Mouse (Mus musculus) midbrain, embryonic 13.5 days (tissue): Measurements from ENCODE around the gene Heph. TPM values are rescaled to one million over a fixed set of nuclear protein-coding genes. Genes with fewer than 3 reads are reported as not detected.
"Not testable (repeated sequence)": the region's sequence is repeated elsewhere in the genome, so short reads cannot be mapped to it uniquely, and the experiment has no call there.

ENCODE experiments used
- ATAC-seq: fragments of 200-750 bp; cut with Nextera tagmentation; 2 replicates; pipeline ENCODE4 v1.8.0; 2017; ENCODE audit warnings: mild to moderate bottlenecking, moderate TSS enrichment, moderate library complexity
- H3K27ac ChIP-seq: fragments of 300-500 bp; sonication (generic); 2 replicates; pipeline ENCODE4 v1.5.1; 2015; ENCODE audit warnings: inconsistent platforms, mild to moderate bottlenecking, moderate library complexity
- H3K27me3 ChIP-seq: fragments of 300-500 bp; sonication (generic); 2 replicates; pipeline ENCODE4 v1.6.1; 2015; ENCODE audit warnings: mild to moderate bottlenecking, inconsistent platforms
- H3K36me3 ChIP-seq: fragments of 300-500 bp; sonication (generic); 2 replicates; pipeline ENCODE4 v1.6.1; 2015; ENCODE audit warnings: mild to moderate bottlenecking, inconsistent platforms
- H3K4me1 ChIP-seq: fragments of 300-500 bp; sonication (generic); replicated peaks from 2 replicates; pipeline ENCODE4 v1.6.1; 2015; ENCODE audit warnings: inconsistent platforms
- H3K4me2 ChIP-seq: fragments of 300-500 bp; sonication (generic); replicated peaks from 2 replicates; pipeline ENCODE4 v1.6.1; 2015; ENCODE audit warnings: moderate library complexity, mild to moderate bottlenecking, inconsistent platforms
- H3K4me3 ChIP-seq: fragments of 300-500 bp; sonication (generic); replicated peaks from 2 replicates; pipeline ENCODE4 v1.5.1; 2015; ENCODE audit warnings: mild to moderate bottlenecking, inconsistent platforms
- H3K9ac ChIP-seq: fragments of 300-500 bp; sonication (generic); replicated peaks from 2 replicates; pipeline ENCODE4 v1.6.1; 2015; ENCODE audit warnings: mild to moderate bottlenecking, inconsistent platforms
- H3K9me3 ChIP-seq: fragments of 300-500 bp; sonication (generic); 2 replicates; pipeline ENCODE4 v1.6.1; 2016; ENCODE audit warnings: mild to moderate bottlenecking, inconsistent platforms
- WGBS: fragments of 180-500 bp; shearing (Covaris S2); methylation state at CpG from one replicate; pipeline ENCODE4 v1.1.7; 2015; 5-methylcytosine and 5-hydroxymethylcytosine counted together
- polyA plus RNA-seq: library from polyadenylated mRNA; unstranded; fragments of >200 nt; fragmentation: Nextera tagmentation; extraction: Ambion mirVana; gene quantifications from 2 replicates; pipeline ENCODE4 v1.2.1, GENCODE M21; 2015

The Heph gene
- polyA plus RNA-seq, result 5.4 and 5.9 TPM in 2 replicates

DNA sequence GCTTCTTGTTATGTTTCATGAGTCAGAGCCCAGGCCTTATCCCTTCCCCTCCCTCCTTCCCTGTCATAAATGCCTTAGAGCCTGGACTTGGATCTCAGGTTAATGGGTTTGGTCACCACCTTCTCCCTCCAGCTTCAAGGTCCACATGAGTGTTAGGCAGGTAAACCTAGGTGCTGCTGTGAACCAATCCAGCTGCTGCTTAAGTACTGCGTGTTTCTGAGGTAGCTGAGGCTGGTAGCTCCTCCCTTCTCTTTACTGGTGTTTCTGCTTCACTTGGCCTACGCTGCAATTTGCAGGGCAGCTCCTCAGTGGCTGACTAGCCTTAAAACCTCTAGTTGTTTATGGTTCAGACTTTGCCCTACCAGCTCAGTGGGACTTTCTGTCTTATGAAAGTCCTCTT, at the start of gene Heph:
Heph (plus strand) TSS at position 211 of the 400 bp plus-strand sequence.
- no peak for ATAC-seq
- H3K9ac ChIP-seq, result no peak within 1 kb of the TSS
- no peaks in the 10 kb centered on the region for H3K9me3 ChIP-seq
- peak within 1 kb of the TSS; percentile 22 for H3K4me3 ChIP-seq
- no peaks in the 10 kb centered on the region for H3K4me1 ChIP-seq
- H3K27ac ChIP-seq, result no peak within 1 kb of the TSS
- no peaks in the 10 kb centered on the region for H3K36me3 ChIP-seq
- no peaks in the 10 kb centered on the region for H3K27me3 ChIP-seq
- WGBS, result 63% methylated on average over 2 of the region's 2 CpGs
- peak within 1 kb of the TSS; percentile 38 for H3K4me2 ChIP-seq

DNA sequence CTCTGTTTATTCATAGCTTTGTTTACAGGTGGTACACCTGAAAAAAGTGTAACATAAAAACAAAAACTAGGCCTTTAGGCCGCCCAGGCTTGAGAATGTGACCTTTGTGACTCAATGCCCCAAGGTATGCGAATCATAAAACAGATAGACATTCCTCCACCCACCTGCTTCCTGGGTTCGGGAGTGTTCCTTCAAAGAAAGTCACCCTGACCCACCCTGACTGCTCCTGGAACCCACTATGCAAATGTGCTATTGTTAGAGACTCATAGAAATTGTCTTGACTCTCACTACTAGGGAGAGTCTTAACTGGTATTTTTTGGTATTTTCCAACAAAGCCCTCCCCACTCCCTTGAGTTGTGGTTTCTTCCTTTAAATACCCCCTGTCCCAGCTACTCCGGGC, 39.8 kb upstream of the Heph start:
- not testable (repeated sequence) for H3K27me3 ChIP-seq, H3K4me1 ChIP-seq, H3K27ac ChIP-seq, H3K36me3 ChIP-seq, H3K4me2 ChIP-seq, ATAC-seq, H3K4me3 ChIP-seq, H3K9me3 ChIP-seq, H3K9ac ChIP-seq
- WGBS, result 84% methylated on average over 4 of the region's 4 CpGs

DNA sequence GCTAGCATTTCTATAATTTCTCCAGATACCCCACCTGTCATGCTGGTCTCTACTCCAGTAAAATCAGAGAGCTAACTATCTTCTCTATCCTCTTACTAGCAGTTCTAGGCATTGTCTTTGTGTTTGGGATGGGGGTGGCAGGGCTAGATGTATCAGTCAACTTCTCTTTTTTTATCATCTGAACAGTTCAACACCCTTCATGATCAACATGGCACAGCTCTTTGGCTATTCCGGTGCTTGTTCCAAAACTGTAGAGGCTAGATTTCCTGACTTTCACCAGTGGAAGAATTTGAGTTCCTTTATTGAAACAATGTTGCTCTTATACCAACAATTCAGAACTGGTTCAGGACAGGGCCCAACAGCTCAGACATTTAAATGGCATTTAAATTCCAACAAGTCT, 38.2 kb upstream of the Heph start:
- H3K9ac ChIP-seq, result no peak overlapping the region
- no peaks in the 10 kb centered on the region for H3K36me3 ChIP-seq
- WGBS, result 97% methylated on average over 1 of the region's 1 CpGs
- no peak overlapping the region for H3K4me3 ChIP-seq
- H3K4me2 ChIP-seq, result no peak overlapping the region
- H3K4me1 ChIP-seq, result no peaks in the 10 kb centered on the region
- H3K9me3 ChIP-seq, result no peaks in the 10 kb centered on the region
- no peak for ATAC-seq
- H3K27me3 ChIP-seq, result no peaks in the 10 kb centered on the region
- H3K27ac ChIP-seq, result no peak overlapping the region

DNA sequence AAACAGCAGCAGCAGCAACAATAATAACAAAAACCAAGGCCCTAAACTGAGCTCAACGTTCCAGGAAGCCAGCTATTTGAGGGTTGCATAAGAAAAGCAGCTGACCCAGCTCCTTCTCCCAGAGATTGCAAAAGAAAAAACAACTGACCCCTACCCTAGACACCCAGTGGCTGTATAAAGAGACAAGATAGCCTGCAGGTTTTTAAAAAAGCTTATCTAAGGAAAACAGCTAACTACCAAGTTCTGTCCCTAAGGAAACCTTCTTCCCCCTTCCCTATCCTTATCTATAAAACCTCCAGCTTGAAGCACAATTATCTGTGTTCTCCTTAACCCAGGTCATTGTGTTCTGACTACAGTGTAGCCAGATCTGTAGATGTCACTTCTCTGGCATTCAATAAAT, 37.4 kb upstream of the Heph start:
- no peak for ATAC-seq
- Histone ChIP-seq H3K27me3 (no peaks in the 10 kb centered on the region), H3K4me3 (no peak overlapping the region), H3K4me1 (no peaks in the 10 kb centered on the region), H3K36me3 (no peaks in the 10 kb centered on the region), H3K9ac (no peak overlapping the region), H3K9me3 (no peaks in the 10 kb centered on the region), H3K4me2 (no peak overlapping the region), H3K27ac (no peak overlapping the region)
- 62% methylated on average over 1 of the region's 1 CpGs for WGBS

DNA sequence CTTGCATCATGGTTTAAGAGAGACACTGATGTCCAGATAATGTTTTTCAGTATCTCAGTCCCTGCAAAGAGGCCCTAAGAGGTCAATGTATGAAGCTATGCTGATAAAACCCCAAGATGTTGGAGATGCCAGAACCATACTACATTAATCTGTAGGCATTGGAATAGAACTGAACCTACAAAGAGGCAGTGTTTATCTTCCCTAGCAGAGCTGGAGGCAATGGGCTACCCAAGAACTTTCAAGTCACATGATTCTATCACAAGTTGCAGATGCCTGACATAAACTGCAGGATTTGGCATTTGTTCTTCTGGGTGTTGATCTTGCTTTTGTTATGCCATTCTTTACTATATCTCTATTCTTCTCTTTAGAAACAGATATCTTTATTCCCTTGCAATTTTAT, 35.8 kb upstream of the Heph start:
- Histone ChIP-seq H3K9me3 (no peaks in the 10 kb centered on the region), H3K9ac (no peak overlapping the region), H3K4me3 (no peak overlapping the region), H3K4me2 (no peak overlapping the region), H3K4me1 (no peaks in the 10 kb centered on the region), H3K36me3 (no peaks in the 10 kb centered on the region), H3K27me3 (no peaks in the 10 kb centered on the region), H3K27ac (no peak overlapping the region)
- ATAC-seq, result no peak

DNA sequence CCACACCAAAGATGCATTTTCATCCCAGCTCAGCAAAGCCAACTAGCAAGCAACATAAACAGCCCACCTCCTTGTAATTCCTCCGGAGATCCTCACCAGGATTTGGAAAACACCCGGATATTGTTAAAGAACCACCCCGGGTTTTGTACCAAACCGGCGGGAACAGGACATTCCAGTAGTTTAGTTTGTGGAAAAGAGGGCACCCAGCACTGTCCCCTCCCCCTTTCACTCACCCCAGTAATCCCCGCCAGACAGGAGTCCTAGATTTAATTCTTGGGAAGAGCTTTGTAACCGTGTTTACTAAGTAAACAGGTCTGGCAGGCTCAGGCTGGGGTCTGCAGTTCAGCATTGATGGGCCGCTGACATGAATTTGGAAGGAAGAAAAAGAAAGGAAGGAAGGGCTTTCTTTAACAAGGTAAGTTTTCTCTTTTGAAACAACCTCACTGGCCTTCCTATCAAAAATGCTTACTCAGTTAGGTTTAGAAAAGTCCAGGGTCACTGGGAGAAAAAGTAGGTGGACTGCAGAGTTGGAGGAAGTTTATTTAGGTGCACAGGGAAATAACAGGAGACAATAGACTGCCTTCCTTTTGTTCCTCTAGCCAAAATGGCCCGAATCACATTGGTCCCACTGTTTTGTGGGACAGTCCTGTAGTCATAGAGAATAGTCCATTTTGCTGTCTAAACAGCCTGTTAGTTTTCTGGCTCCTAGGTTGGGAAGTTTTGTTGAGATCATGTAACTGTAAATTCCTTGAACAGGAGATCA, 1.2 kb downstream of the Heph start, which contains the start of gene Hsf3:
Hsf3 (minus strand) TSS at position 94 of the 763 bp plus-strand sequence.
- Histone ChIP-seq H3K4me2 (peak within 1 kb of the TSS; percentile 38), H3K36me3 (no peaks in the 10 kb centered on the region), H3K27ac (no peak within 1 kb of the TSS), H3K9me3 (no peaks in the 10 kb centered on the region), H3K4me3 (peak within 1 kb of the TSS; percentile 22), H3K4me1 (no peaks in the 10 kb centered on the region), H3K9ac (no peak within 1 kb of the TSS), H3K27me3 (no peaks in the 10 kb centered on the region)
- ATAC-seq, result no peak
- WGBS, result 20% methylated on average over 9 of the region's 9 CpGs

DNA sequence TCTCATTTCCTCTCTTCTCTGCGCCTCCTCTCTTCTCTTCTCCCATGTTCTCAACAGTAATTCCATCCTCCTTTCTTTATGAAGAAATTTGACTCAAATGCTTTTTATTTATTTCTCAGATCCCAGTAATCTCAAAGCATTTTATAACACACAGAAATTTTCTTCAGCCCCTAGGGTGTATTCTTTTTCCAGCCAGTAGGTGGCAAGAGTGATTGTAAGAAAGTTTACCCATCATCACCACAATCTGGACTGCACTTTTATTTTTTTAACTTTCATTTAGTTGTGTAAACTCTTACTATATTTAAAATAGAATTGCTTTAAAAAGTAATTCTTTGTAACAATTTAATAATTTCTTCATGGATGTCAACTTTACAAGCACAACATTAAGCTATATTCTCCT, 46.4 kb downstream of the Heph start:
- no peak overlapping the region for H3K4me3 ChIP-seq
- H3K4me2 ChIP-seq, result no peak overlapping the region
- H3K36me3 ChIP-seq, result no peaks in the 10 kb centered on the region
- H3K27ac ChIP-seq, result no peak overlapping the region
- H3K4me1 ChIP-seq, result no peaks in the 10 kb centered on the region
- H3K9me3 ChIP-seq, result no peaks in the 10 kb centered on the region
- 70% methylated on average over 1 of the region's 1 CpGs for WGBS
- H3K9ac ChIP-seq, result no peak overlapping the region
- H3K27me3 ChIP-seq, result no peaks in the 10 kb centered on the region
- ATAC-seq, result no peak

Other genes starting within 250 kb of the Heph start
- gene Vsig4, start 161.9 kb upstream of the Heph start, polyA plus RNA-seq, result not detected in 2 replicates
- 0.11 TPM in 1 of 2 replicates, not detected in the other for gene Hsf3, start 935 bp downstream of the Heph start, polyA plus RNA-seq